Mouse (Mus musculus): Measurements from ENCODE around the gene Hc.

DNA sequence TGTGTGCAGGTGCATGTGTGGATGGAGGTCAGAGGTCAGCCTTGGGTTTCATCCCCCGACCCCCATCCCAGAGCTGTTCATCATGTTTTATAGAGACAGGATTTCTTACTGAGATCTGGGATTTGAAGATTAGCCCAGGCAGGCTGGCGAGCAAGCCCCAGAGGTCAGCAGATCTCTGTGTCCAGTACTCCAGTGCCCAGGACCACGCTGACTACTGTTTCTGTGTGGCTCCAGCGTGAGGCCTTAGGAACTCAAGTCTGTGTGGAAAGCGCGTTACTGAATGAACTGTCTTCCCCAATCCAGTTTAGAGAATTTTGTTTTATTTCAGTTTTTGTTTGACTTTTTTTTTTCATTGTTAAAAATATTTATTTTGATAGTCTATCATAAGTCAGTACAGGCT, 97.0 kb downstream of the Hc start:
- TF ChIP-seq HCFC1 (IDR thresholded peaks at IDR 0.05; ENCODE audit: low read depth, low read length) = no peak
- TF ChIP-seq MAZ (IDR thresholded peaks at IDR 0.05; ENCODE audit: low read depth, low read length) = no peak
